Mouse (Mus musculus) heart, embryonic 15.5 days (tissue): ENCODE results near the gene Paqr9. TPM values are rescaled to one million over a fixed set of nuclear protein-coding genes. Genes with fewer than 3 reads are reported as not detected.

Experiments used
- ATAC-seq: fragments of 200-750 bp; cut with Nextera tagmentation; replicated peaks from 2 replicates; pipeline ENCODE4 v1.8.0; 2017; ENCODE audit warnings: low read depth, moderate TSS enrichment; ENCODE audit not compliant: insufficient number of reproducible peaks, insufficient read depth, low FRiP score
- H3K27ac ChIP-seq: fragments of 300-500 bp; sonication (generic); 2 replicates; pipeline ENCODE4 v1.5.1; 2015; ENCODE audit warnings: mild to moderate bottlenecking, inconsistent platforms
- H3K27me3 ChIP-seq: fragments of 300-500 bp; sonication (generic); 2 replicates; pipeline ENCODE4 v1.6.1; 2015; ENCODE audit warnings: inconsistent platforms
- H3K36me3 ChIP-seq: fragments of 300-500 bp; sonication (generic); 2 replicates; pipeline ENCODE4 v1.6.1; 2015; ENCODE audit warnings: mild to moderate bottlenecking, inconsistent platforms
- H3K4me1 ChIP-seq: fragments of 300-500 bp; sonication (generic); replicated peaks from 2 replicates; pipeline ENCODE4 v1.6.1; 2015; ENCODE audit warnings: inconsistent platforms
- H3K4me2 ChIP-seq: fragments of 300-500 bp; sonication (generic); 2 replicates; pipeline ENCODE4 v1.6.1; 2015; ENCODE audit warnings: inconsistent platforms, mild to moderate bottlenecking, moderate library complexity
- H3K4me3 ChIP-seq: fragments of 300-500 bp; sonication (generic); 2 replicates; pipeline ENCODE4 v1.5.1; 2015; ENCODE audit warnings: mild to moderate bottlenecking, inconsistent platforms
- H3K9ac ChIP-seq: fragments of 300-500 bp; sonication (generic); 2 replicates; pipeline ENCODE4 v1.6.1; 2015; ENCODE audit warnings: mild to moderate bottlenecking, inconsistent platforms
- H3K9me3 ChIP-seq: fragments of 300-500 bp; sonication (generic); replicated peaks from 2 replicates; pipeline ENCODE4 v1.6.1; 2016; ENCODE audit warnings: inconsistent platforms
- WGBS: fragments of 180-500 bp; shearing (Covaris S2); methylation state at CpG from one replicate; pipeline ENCODE4 v1.1.7; 2015; ENCODE audit warnings: mixed read lengths; 5-methylcytosine and 5-hydroxymethylcytosine counted together
- polyA plus RNA-seq: library from polyadenylated mRNA; unstranded; fragments of >200 nt; fragmentation: Nextera tagmentation; extraction: Ambion mirVana; gene quantifications from 2 replicates; pipeline ENCODE4 v1.2.1, GENCODE M21; 2015

Gene Paqr9
- polyA plus RNA-seq, 1 experiment from 2014 or later: 0.52 TPM

DNA sequence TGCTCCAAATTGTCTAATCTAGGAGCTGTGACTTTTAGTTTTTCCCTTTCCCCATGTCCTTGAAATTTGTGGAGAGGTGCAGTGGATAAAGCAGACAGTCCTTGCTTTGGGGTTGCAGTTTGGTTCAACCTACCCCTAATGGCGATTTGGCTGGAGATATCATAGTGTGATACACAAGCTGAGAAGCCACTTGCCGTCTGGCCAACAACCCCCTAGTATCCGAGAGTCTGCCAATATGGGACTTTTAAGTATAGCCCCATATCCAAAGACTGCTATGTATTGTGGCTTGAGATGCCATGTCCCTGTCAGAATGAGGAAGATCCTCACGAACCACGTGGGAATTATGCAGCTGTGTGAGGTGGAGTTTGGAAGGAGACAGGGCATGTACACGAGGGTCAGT, 34.1 kb upstream of the Paqr9 start:
- Histone ChIP-seq H3K36me3 (no peaks in the 10 kb centered on the region), H3K27me3 (no peaks in the 10 kb centered on the region), H3K9me3 (no peaks in the 10 kb centered on the region), H3K4me1 (no peaks in the 10 kb centered on the region), H3K9ac (no peak overlapping the region), H3K27ac (no peak overlapping the region), H3K4me3 (no peak overlapping the region), H3K4me2 (no peak overlapping the region)
- WGBS: 73% methylated on average over 6 of the region's 6 CpGs
- no peak for ATAC-seq

DNA sequence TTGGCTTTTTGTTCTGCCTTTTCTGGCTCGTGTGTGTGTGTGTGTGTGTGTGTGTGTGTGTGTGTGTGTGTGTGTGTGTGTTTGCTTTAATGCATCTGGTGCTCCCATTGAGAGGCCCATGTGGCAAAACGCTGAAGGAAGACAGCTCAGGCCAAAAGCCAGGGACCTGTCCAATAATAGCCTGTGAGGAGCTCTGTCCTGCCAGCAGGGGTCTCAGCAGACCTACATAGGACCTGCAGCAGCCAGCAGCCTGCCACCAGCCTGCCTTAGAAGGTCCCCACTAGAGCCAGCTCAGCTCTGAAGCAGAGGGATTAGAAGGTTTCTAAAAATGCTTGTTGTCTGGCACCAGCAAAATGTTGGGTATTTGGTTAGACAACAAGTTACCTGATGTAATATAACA, 33.5 kb upstream of the Paqr9 start:
- peak; percentile 66; the same call in 1 of the 2 replicates for ATAC-seq
- no peak overlapping the region for H3K4me2 ChIP-seq
- no peak overlapping the region for H3K9ac ChIP-seq
- no peaks in the 10 kb centered on the region for H3K4me1 ChIP-seq
- no peak overlapping the region for H3K27ac ChIP-seq
- 8% methylated on average over 2 of the region's 2 CpGs for WGBS
- no peak overlapping the region for H3K4me3 ChIP-seq
- no peaks in the 10 kb centered on the region for H3K9me3 ChIP-seq
- no peaks in the 10 kb centered on the region for H3K36me3 ChIP-seq
- H3K27me3 ChIP-seq: no peaks in the 10 kb centered on the region

DNA sequence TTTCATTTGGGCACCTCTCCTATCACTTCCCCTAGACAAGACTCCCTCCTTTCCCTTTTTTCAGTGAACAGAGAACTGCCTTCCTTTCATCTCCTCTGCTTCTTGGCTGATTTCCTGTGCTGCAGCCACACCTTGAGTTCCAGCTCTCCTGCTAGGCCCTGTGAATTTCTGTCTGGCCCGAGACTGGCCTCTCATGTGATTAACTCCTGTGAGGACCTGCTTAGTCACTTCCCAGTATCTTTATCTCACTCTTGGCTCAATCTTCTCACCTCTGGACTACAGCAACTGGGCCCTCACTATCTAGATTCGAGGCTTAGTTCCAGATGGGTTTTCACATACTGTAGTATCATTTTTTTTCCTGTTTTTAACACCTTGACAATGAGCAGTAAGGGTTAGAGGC, 31.8 kb upstream of the Paqr9 start:
- Histone ChIP-seq H3K4me1 (no peaks in the 10 kb centered on the region), H3K9ac (no peak overlapping the region), H3K4me3 (no peak overlapping the region), H3K9me3 (no peaks in the 10 kb centered on the region), H3K27ac (no peak overlapping the region), H3K4me2 (no peak overlapping the region), H3K36me3 (no peaks in the 10 kb centered on the region), H3K27me3 (no peaks in the 10 kb centered on the region)
- ATAC-seq: no peak
- WGBS: 20% methylated on average over 2 of the region's 2 CpGs

DNA sequence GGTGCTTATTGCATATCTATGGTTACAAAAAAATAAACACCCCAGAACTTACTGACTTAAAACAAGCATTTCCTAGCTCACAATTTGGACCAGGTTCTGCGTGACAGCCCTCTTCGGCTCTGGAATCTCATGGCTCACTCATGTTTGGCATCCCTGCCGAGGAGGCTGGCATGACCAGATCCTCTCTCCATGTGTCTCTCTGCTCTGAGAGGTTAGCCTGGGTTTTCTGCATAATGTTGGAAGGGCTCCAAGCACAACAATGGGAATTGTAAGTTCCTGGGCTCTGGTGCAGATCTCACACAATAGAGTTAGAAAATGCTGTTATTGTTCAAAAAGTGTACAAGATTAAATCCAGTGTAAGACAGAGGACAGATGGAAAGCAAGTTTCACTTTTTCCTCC, 28.3 kb upstream of the Paqr9 start:
- no peak overlapping the region for H3K4me2 ChIP-seq
- WGBS: 34% methylated on average over 3 of the region's 3 CpGs
- no peaks in the 10 kb centered on the region for H3K9me3 ChIP-seq
- no peak overlapping the region for H3K4me3 ChIP-seq
- H3K36me3 ChIP-seq: no peaks in the 10 kb centered on the region
- H3K4me1 ChIP-seq: no peaks in the 10 kb centered on the region
- no peaks in the 10 kb centered on the region for H3K27me3 ChIP-seq
- H3K9ac ChIP-seq: no peak overlapping the region
- ATAC-seq: no peak
- no peak overlapping the region for H3K27ac ChIP-seq

DNA sequence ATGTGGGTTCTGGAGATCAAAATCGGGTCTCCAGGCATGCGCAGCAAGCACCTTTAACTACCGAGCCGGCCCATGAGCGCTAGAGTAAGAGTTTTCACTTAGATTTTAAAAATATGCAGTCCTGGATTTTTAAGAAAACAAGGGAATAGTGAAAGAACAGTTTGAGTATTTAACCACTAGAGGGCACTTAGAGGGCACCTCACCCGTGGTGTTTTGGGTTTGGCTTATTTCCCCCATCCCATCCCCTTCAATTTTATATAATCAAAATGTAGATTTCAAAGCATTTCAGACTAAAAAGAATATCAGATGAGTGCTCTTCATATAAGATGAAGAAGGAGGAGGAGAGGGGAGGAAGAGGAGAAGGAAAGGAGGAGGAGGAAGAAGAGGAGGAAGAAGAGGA, 25.6 kb upstream of the Paqr9 start:
- Histone ChIP-seq H3K4me2 (no peak overlapping the region), H3K9me3 (no peaks in the 10 kb centered on the region), H3K9ac (no peak overlapping the region), H3K4me1 (no peaks in the 10 kb centered on the region), H3K4me3 (no peak overlapping the region), H3K27ac (no peak overlapping the region), H3K27me3 (no peaks in the 10 kb centered on the region), H3K36me3 (no peaks in the 10 kb centered on the region)
- ATAC-seq: no peak
- WGBS: 40% methylated on average over 6 of the region's 6 CpGs

DNA sequence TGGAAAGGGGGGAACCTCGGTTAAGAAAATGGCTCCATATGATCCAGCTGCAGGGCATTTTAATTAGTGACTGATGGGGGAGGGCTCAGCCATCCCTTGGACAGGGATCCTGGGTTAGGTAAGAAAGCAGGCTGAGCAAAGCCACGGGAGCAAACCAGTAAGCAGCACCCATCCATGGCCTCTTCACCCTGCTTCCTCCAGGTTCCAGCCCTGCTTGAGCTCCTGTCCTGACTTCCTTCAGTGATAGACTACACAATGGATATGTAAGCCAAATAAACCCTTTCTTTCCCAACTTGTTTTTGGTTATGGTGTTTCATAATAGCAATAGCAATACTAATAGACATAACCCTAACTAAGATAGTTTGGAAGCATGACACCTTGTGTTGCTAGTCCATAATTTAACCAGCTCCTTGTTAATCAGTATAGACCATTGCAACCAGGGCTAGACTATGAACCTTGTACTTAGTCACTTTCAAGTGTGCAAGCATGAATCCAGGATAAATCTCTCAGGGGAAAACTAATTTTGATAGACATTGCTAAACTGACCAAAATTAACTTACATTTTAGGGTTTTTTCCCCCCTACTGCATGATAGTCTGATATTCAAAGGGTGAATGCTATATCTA, 20.2 kb upstream of the Paqr9 start:
- 59% methylated on average over 2 of the region's 2 CpGs for WGBS
- no peaks in the 10 kb centered on the region for H3K27me3 ChIP-seq
- H3K36me3 ChIP-seq: no peaks in the 10 kb centered on the region
- no peaks in the 10 kb centered on the region for H3K4me1 ChIP-seq
- no peak overlapping the region for H3K27ac ChIP-seq
- ATAC-seq: no peak
- H3K9me3 ChIP-seq: no peaks in the 10 kb centered on the region
- H3K9ac ChIP-seq: no peak overlapping the region
- H3K4me2 ChIP-seq: no peak overlapping the region
- H3K4me3 ChIP-seq: no peak overlapping the region

DNA sequence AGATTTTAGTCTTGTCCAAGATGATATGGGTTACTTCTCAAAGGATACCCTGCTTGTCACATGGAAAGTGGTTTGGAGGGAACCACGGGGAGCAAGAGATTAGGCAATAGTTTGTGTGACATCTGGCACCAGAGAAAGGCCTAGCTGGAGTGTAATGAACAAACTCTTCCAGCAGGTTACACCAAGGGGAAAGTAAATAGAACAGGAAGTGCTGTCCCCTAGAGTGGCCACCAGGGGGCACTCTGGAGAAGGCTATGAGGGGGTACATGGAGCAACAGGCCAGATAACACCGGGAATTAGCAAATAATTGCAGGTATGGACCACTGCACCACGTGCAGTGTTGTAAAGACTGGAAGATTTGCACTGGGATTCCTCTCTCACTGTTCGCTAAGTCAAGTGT, 19.0 kb upstream of the Paqr9 start:
- no peaks in the 10 kb centered on the region for H3K36me3 ChIP-seq

DNA sequence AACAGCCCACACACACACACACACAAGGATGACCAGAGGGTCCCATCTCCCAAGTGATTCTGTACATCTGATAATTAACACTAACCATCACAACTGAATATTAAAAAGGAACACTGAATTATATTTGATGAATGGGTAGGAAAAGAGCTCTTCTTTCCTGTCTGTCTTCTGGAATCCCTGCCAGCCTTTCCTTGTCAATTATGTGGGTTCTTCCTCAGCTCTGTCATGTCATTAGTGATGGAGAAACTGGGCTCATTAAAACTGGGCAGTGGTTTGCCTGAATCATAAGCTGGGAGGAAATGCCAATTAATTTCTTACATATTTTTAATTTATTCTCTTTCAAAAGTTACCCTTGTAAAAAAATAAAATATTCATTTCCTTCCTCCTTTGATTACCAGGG, 18.2 kb upstream of the Paqr9 start:
- no peak overlapping the region for H3K27ac ChIP-seq
- no peaks in the 10 kb centered on the region for H3K4me1 ChIP-seq
- H3K9me3 ChIP-seq: no peaks in the 10 kb centered on the region
- H3K27me3 ChIP-seq: no peaks in the 10 kb centered on the region
- no peak overlapping the region for H3K9ac ChIP-seq
- H3K4me3 ChIP-seq: no peak overlapping the region
- no peak overlapping the region for H3K4me2 ChIP-seq
- ATAC-seq: no peak
- no peaks in the 10 kb centered on the region for H3K36me3 ChIP-seq

More for the DNA sequence above, 19.0 kb upstream of the Paqr9 start:
- H3K4me1 ChIP-seq: no peaks in the 10 kb centered on the region
- H3K9ac ChIP-seq: no peak overlapping the region
- no peaks in the 10 kb centered on the region for H3K27me3 ChIP-seq
- no peak overlapping the region for H3K4me2 ChIP-seq
- H3K9me3 ChIP-seq: no peaks in the 10 kb centered on the region
- 57% methylated on average over 4 of the region's 4 CpGs for WGBS
- no peak overlapping the region for H3K4me3 ChIP-seq
- H3K27ac ChIP-seq: no peak overlapping the region
- 0 out of 2 replicates have a peak, but pooled peaks have one; percentile 27 for ATAC-seq

DNA sequence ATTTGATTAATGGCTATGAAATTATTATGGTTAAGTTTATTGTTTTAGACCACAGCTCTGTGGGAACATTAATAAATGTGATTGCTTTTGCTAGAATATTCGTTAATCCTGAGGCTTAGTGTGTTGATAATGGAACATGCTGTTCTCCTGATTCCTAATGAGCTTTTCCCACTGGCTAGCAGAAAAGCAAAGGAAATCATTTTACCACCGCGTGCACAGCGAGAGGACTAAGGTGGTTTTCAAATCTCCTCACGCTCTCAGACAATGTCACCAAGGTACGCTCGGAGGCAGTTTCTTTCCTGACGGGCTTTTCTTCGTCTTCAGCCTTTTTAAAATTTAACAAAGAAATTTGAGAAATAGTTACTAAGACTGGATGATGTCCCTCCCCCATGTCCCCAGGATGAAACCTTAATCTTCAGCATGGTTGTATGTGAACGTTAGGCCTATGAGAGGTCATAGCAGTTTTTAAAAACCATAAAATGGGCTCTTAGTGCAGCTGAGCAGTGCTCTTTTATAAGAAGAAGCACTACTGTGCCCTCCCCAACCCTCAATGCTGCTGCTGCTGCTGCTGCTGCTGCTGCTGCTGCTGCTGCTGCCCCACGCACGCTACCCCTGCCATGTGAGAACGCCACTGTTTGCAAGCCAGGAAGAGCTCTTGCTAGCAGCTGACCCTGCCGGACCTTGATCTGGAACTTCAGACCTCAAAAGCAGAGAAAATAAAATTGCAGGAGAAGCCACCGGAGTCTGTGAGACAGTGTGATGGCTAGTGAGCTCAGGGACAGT, 17.6 kb upstream of the Paqr9 start:
- no peak for ATAC-seq
- Histone ChIP-seq H3K9ac (no peak overlapping the region), H3K4me3 (no peak overlapping the region), H3K27me3 (no peaks in the 10 kb centered on the region), H3K36me3 (no peaks in the 10 kb centered on the region), H3K4me2 (no peak overlapping the region), H3K9me3 (no peaks in the 10 kb centered on the region), H3K27ac (no peak overlapping the region), H3K4me1 (no peaks in the 10 kb centered on the region)
- WGBS: 79% methylated on average over 15 of the region's 15 CpGs

DNA sequence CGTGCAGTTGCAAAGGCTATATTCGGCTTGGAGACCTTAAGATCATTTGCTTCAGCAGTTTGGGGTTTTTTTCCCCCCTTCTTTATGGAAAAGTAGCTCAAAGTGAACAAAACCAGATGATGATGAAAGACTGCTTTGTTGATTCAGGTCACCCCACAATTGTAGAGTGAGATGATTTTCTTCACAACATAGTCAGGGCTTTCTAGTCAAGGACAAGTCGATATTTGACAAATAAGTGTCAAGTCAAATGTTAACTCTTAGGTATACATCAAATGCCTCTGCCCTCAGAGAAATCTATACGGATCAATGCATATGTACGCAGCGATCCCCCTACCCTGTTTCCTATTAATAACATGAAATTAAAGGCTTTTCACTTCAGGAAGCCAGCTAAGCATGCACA, 17.0 kb upstream of the Paqr9 start:
- H3K9ac ChIP-seq: no peak overlapping the region
- no peaks in the 10 kb centered on the region for H3K4me1 ChIP-seq
- H3K27ac ChIP-seq: no peak overlapping the region
- H3K4me2 ChIP-seq: no peak overlapping the region
- no peak for ATAC-seq
- 81% methylated on average over 6 of the region's 6 CpGs for WGBS
- H3K36me3 ChIP-seq: no peaks in the 10 kb centered on the region
- H3K4me3 ChIP-seq: no peak overlapping the region
- no peaks in the 10 kb centered on the region for H3K27me3 ChIP-seq
- no peaks in the 10 kb centered on the region for H3K9me3 ChIP-seq

DNA sequence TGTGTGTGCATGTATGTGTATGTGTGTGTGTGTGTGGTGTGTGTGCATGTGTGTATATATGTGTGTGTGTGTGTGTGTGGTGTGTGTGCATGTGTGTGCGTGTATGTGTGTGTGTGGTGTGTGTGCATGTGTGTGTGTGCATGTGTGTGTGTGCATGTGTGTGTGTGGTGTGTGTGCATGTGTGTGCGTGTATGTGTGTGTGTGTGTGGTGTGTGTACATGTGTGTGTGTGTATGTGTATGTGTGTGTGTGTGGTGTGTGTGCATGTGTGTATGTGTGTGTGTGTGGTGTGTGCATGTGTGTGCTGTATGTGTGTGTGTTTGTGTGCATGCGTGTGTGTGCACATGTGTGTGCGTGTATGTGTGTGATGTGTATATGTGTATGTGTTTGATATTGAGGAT, 14.9 kb upstream of the Paqr9 start:
- WGBS: 92% methylated on average over 4 of the region's 4 CpGs
- Histone ChIP-seq H3K36me3 (no peaks in the 10 kb centered on the region), H3K4me3 (no peak overlapping the region), H3K9ac (no peak overlapping the region), H3K9me3 (no peaks in the 10 kb centered on the region), H3K4me2 (no peak overlapping the region), H3K27ac (no peak overlapping the region), H3K27me3 (no peaks in the 10 kb centered on the region), H3K4me1 (peaks cover 2% of the 10 kb centered on the region)
- ATAC-seq: no peak

DNA sequence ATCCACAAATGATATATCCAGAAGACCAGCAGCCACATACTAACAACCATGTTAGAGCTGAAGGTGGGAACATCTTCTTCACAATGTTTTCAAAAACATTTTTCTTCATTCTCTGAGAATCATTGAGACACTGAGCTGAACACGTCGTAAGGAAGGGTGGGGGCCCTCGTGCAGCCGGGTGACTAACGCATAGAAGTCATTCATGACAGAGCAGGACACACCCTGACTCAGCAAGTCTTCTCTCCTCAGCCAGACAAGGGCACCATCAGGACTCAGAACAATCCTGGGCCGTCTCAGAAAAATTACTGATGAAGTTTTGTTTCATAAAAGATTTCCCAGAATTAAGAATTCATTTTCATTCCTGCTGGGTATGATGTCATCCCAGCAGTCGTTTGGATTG, 12.8 kb upstream of the Paqr9 start:
- Histone ChIP-seq H3K27me3 (no peaks in the 10 kb centered on the region), H3K9me3 (no peaks in the 10 kb centered on the region), H3K4me3 (no peak overlapping the region), H3K9ac (no peak overlapping the region), H3K4me2 (no peak overlapping the region), H3K36me3 (no peaks in the 10 kb centered on the region), H3K27ac (no peak overlapping the region), H3K4me1 (peaks cover 14% of the 10 kb centered on the region)
- ATAC-seq: no peak
- 55% methylated on average over 7 of the region's 7 CpGs for WGBS
